8 mouse cellular contexts compared by ENCODE assay signal in genomic region chr14:44989751-44990150, GRCm38 (mm10). TPM values are rescaled to one million over a fixed set of nuclear protein-coding genes. Genes with fewer than 3 reads are reported as not detected.
DNase-seq lines count a peak whose midpoint lies in the region; ATAC-seq and TF ChIP-seq lines count a peak whose summit lies in the region.

No protein-coding gene starts in this region.

- WGBS in forebrain, embryonic 15.5 days, result 34% methylated on average over 4 of the region's 4 CpGs
- 14% methylated on average over 4 of the region's 4 CpGs for WGBS in liver, embryonic 14.5 days (ENCODE audit: insufficient replicate concordance)
- 54% methylated on average over 4 of the region's 4 CpGs for WGBS in stomach, postnatal 0 days

- ATAC-seq in forebrain, embryonic 15.5 days (replicated peaks), result peak; percentile 24
- ATAC-seq in liver, embryonic 14.5 days (ENCODE audit: insufficient read depth), result no peak
- ATAC-seq in stomach, postnatal 0 days (ENCODE audit: low FRiP score, low TSS enrichment), result no peak

- peaks cover 11% of the 10 kb centered on the region; the same call in 1 of the 2 replicates for H3K27me3 ChIP-seq in forebrain, embryonic 15.5 days
- H3K27me3 ChIP-seq in liver, embryonic 14.5 days (ENCODE audit: control insufficient read depth, insufficient read depth, low read length), result no peaks in the 10 kb centered on the region; the same call in 1 of the 2 replicates
- H3K27me3 ChIP-seq in stomach, postnatal 0 days (ENCODE audit: control insufficient read depth, insufficient read depth, low read length), result no peaks in the 10 kb centered on the region

- TF ChIP-seq EP300 in liver, embryonic 14.5 days (IDR thresholded peaks at IDR 0.05; ENCODE audit: low read depth), result no peak
- TF ChIP-seq EP300 in stomach, postnatal 0 days (optimal IDR thresholded peaks at IDR 0.05), result no peak

- peak overlapping the region; percentile 43 for H3K4me3 ChIP-seq in forebrain, embryonic 15.5 days
- H3K4me3 ChIP-seq in liver, embryonic 14.5 days (ENCODE audit: insufficient read depth in 1 of 2, low read depth in 2 of 2, low read length in 2 of 2), result peak overlapping the region; percentile 37 to 44; a peak in 3 of 4 replicates
- H3K4me3 ChIP-seq in stomach, postnatal 0 days (ENCODE audit: low read depth, low read length), result peak overlapping the region; percentile 51

- H3K9ac ChIP-seq in forebrain, embryonic 15.5 days (replicated peaks), result 0 out of 2 replicates have a peak overlapping the region, but pooled peaks have one; percentile 45
- H3K9ac ChIP-seq in liver, embryonic 14.5 days (replicated peaks), result no peak overlapping the region
- H3K9ac ChIP-seq in stomach, postnatal 0 days (ENCODE audit: low read length), result peak overlapping the region; percentile 56; the same call in 1 of the 2 replicates

- TF ChIP-seq CTCF in liver, embryonic 14.5 days (IDR thresholded peaks at IDR 0.05; ENCODE audit: low read depth), result no peak
- TF ChIP-seq CTCF in stomach, postnatal 0 days (IDR thresholded peaks at IDR 0.05; ENCODE audit: low read depth), result no peak

- no peaks in the 10 kb centered on the region for H3K36me3 ChIP-seq in forebrain, embryonic 15.5 days
- no peaks in the 10 kb centered on the region for H3K36me3 ChIP-seq in liver, embryonic 14.5 days (replicated peaks; ENCODE audit: control insufficient read depth, insufficient read depth, low read depth)
- no peaks in the 10 kb centered on the region for H3K36me3 ChIP-seq in stomach, postnatal 0 days (ENCODE audit: control insufficient read depth, insufficient read depth, low read length)

- peak overlapping the region; percentile 73 for H3K4me2 ChIP-seq in forebrain, embryonic 15.5 days (replicated peaks)
- peak overlapping the region; percentile 50 for H3K4me2 ChIP-seq in liver, embryonic 14.5 days (ENCODE audit: low read depth)
- peak overlapping the region; percentile 74 for H3K4me2 ChIP-seq in stomach, postnatal 0 days (replicated peaks; ENCODE audit: low read depth)

- H3K9me3 ChIP-seq in forebrain, embryonic 15.5 days, result no peaks in the 10 kb centered on the region
- no peaks in the 10 kb centered on the region for H3K9me3 ChIP-seq in liver, embryonic 14.5 days (ENCODE audit: control insufficient read depth, low read length)
- H3K9me3 ChIP-seq in stomach, postnatal 0 days (ENCODE audit: control insufficient read depth, low read length), result no peaks in the 10 kb centered on the region

- peaks cover 17% of the 10 kb centered on the region for H3K4me1 ChIP-seq in forebrain, embryonic 15.5 days
- H3K4me1 ChIP-seq in liver, embryonic 14.5 days (replicated peaks; ENCODE audit: control insufficient read depth in 2 of 2, insufficient read depth in 2 of 2, low read length in 1 of 2), result no peaks in the 10 kb centered on the region
- H3K4me1 ChIP-seq in stomach, postnatal 0 days (replicated peaks; ENCODE audit: control insufficient read depth, insufficient read depth), result 0 out of 2 replicates have a peak, but pooled peaks cover 2% of the 10 kb centered on the region

- no peak overlapping the region for H3K27ac ChIP-seq in forebrain, embryonic 15.5 days (replicated peaks)
- no peak overlapping the region for H3K27ac ChIP-seq in liver, embryonic 14.5 days
- H3K27ac ChIP-seq in stomach, postnatal 0 days (replicated peaks), result peak overlapping the region; percentile 58; the same call in 1 of the 2 replicates

- DNase-seq in thymus, postnatal 0 days (ENCODE audit: low spot score), result peak; percentile 30
- DNase-seq in thymus, adult 18-20 months, result no peak
- DNase-seq in liver, embryonic 14.5 days (ENCODE audit: low read depth in 3 of 3, low spot score in 3 of 3), result no peak
- DNase-seq in stomach, postnatal 0 days (ENCODE audit: low spot score), result no peak
- no peak for DNase-seq in cerebellum, adult 11-12 months
- DNase-seq in c-Kit-positive CD71-positive TER-119-positive erythroid progenitor cells, embryonic 14.5 days (ENCODE audit: low spot score), result no peak
- no peak for DNase-seq in T-cell, adult 2 months (ENCODE audit: low spot score)

RNA-seq across cellular contexts. Expression of gene Ptger2, which starts 1.8 kb away (rescaled TPM):
- 0.58 and 0.79 TPM in 2 replicates for polyA plus RNA-seq in thymus, postnatal 0 days (2015; fragmentation: Nextera tagmentation; extraction: Ambion mirVana)
- 0.20 and 0.34 TPM in 2 replicates for polyA plus RNA-seq in forebrain, embryonic 15.5 days (2015; fragmentation: Nextera tagmentation; extraction: Ambion mirVana)
- polyA plus RNA-seq in liver, embryonic 14.5 days (2012; rRNA removed), result 0.17 and 0.27 TPM in 2 replicates
- 0.38 and 0.47 TPM in 2 replicates for polyA plus RNA-seq in liver, embryonic 14.5 days (2014; fragmentation: Nextera tagmentation; extraction: Ambion mirVana)
- polyA plus RNA-seq in stomach, postnatal 0 days (2015; fragmentation: Nextera tagmentation; extraction: Ambion mirVana), result 1.4 and 1.6 TPM in 2 replicates
